Mouse (Mus musculus) embryonic facial prominence, embryonic 13.5 days (tissue): ENCODE data around the gene Slc36a3. TPM values are rescaled to one million over a fixed set of nuclear protein-coding genes. Genes with fewer than 3 reads are reported as not detected.
"Not testable (repeated sequence)": the region's sequence is repeated elsewhere in the genome, so short reads cannot be mapped to it uniquely, and the experiment has no call there.

ENCODE experiments used
- ATAC-seq: fragments of 200-750 bp; cut with Nextera tagmentation; 2 replicates; pipeline ENCODE4 v1.8.0; 2017; ENCODE audit warnings: low read depth; ENCODE audit not compliant: insufficient number of reproducible peaks, insufficient read depth, low FRiP score, low TSS enrichment
- H3K27ac ChIP-seq: fragments of 300-500 bp; sonication (generic); 2 replicates; pipeline ENCODE4 v1.5.1; 2015; ENCODE audit warnings: moderate library complexity, mild to moderate bottlenecking, inconsistent platforms
- H3K27me3 ChIP-seq: fragments of 300-500 bp; sonication (generic); 2 replicates; pipeline ENCODE4 v1.6.1; 2015; ENCODE audit warnings: mild to moderate bottlenecking, inconsistent platforms
- H3K36me3 ChIP-seq: fragments of 300-500 bp; sonication (generic); 2 replicates; pipeline ENCODE4 v1.6.1; 2015; ENCODE audit warnings: mild to moderate bottlenecking, inconsistent platforms
- H3K4me1 ChIP-seq: fragments of 300-500 bp; sonication (generic); 2 replicates; pipeline ENCODE4 v1.6.1; 2015; ENCODE audit warnings: inconsistent platforms
- H3K4me2 ChIP-seq: fragments of 300-500 bp; sonication (generic); 2 replicates; pipeline ENCODE4 v1.6.1; 2015; ENCODE audit warnings: moderate library complexity, mild to moderate bottlenecking, inconsistent platforms
- H3K4me3 ChIP-seq: fragments of 300-500 bp; sonication (generic); 2 replicates; pipeline ENCODE4 v1.5.1; 2015; ENCODE audit warnings: mild to moderate bottlenecking, inconsistent platforms
- H3K9ac ChIP-seq: fragments of 300-500 bp; sonication (generic); 2 replicates; pipeline ENCODE4 v1.6.1; 2015; ENCODE audit warnings: mild to moderate bottlenecking, inconsistent platforms
- H3K9me3 ChIP-seq: fragments of 300-500 bp; sonication (generic); 2 replicates; pipeline ENCODE4 v1.6.1; 2016; ENCODE audit warnings: inconsistent platforms
- WGBS: fragments of 180-500 bp; shearing (Covaris S2); methylation state at CpG from one replicate; pipeline ENCODE4 v1.1.7; 2015; ENCODE audit warnings: mixed read lengths; 5-methylcytosine and 5-hydroxymethylcytosine counted together
- polyA plus RNA-seq: library from polyadenylated mRNA; unstranded; fragments of >200 nt; fragmentation: Nextera tagmentation; extraction: Ambion mirVana; gene quantifications from 2 replicates; pipeline ENCODE4 v1.2.1, GENCODE M21; 2015

Slc36a3 gene
- polyA plus RNA-seq, 1 experiment from 2014 or later: not detected

- Histone ChIP-seq H3K9ac (no peak overlapping the region), H3K4me3 (no peak overlapping the region), H3K4me1 (peaks cover 7% of the 10 kb centered on the region; the same call in 1 of the 2 replicates), H3K9me3 (no peaks in the 10 kb centered on the region), H3K27ac (no peak overlapping the region), H3K27me3 (no peaks in the 10 kb centered on the region), H3K4me2 (no peak overlapping the region), H3K36me3 (peaks cover 3% of the 10 kb centered on the region)
- no peak for ATAC-seq
- WGBS: 80% methylated on average over 3 of the region's 3 CpGs
Observed at GRCm38 (mm10) chr11:55102015-55102414, 49.5 kb downstream of the Slc36a3 start.

GRCm38 (mm10) chr11:55099868-55100267 lies 51.6 kb downstream of the Slc36a3 start:
- H3K4me3 ChIP-seq: no peak overlapping the region
- no peaks in the 10 kb centered on the region for H3K36me3 ChIP-seq
- H3K27ac ChIP-seq: no peak overlapping the region
- no peaks in the 10 kb centered on the region for H3K27me3 ChIP-seq
- H3K4me1 ChIP-seq: peaks cover 7% of the 10 kb centered on the region; the same call in 1 of the 2 replicates
- WGBS: 51% methylated on average over 4 of the region's 4 CpGs
- ATAC-seq: no peak
- no peak overlapping the region for H3K4me2 ChIP-seq
- H3K9ac ChIP-seq: no peak overlapping the region
- H3K9me3 ChIP-seq: no peaks in the 10 kb centered on the region

GRCm38 (mm10) chr11:55099019-55099771 lies 52.3 kb downstream of the Slc36a3 start:
- Histone ChIP-seq H3K27me3 (no peaks in the 10 kb centered on the region), H3K9ac (no peak overlapping the region), H3K4me2 (no peak overlapping the region; the same call in 1 of the 2 replicates), H3K4me3 (no peak overlapping the region), H3K9me3 (no peaks in the 10 kb centered on the region), H3K36me3 (no peaks in the 10 kb centered on the region), H3K27ac (no peak overlapping the region), H3K4me1 (peaks cover 7% of the 10 kb centered on the region; the same call in 1 of the 2 replicates)
- 90% methylated on average over 8 of the region's 8 CpGs for WGBS
- no peak for ATAC-seq

- H3K27ac ChIP-seq: peak overlapping the region; percentile 63
Observed at GRCm38 (mm10) chr11:55098189-55098915, 53.2 kb downstream of the Slc36a3 start.

GRCm38 (mm10) chr11:55097463-55098188 lies 53.9 kb downstream of the Slc36a3 start, which contains the start of gene Gm2a:
TSS of gene Gm2a (plus strand) at chr11:55098115.
- H3K4me3 ChIP-seq: peak within 1 kb of the TSS; percentile 61
- H3K4me1 ChIP-seq: peaks cover 7% of the 10 kb centered on the region; the same call in 1 of the 2 replicates
- no peaks in the 10 kb centered on the region for H3K27me3 ChIP-seq
- H3K27ac ChIP-seq: peak within 1 kb of the TSS; percentile 74
- H3K9me3 ChIP-seq: no peaks in the 10 kb centered on the region
- peak within 1 kb of the TSS; percentile 84 for H3K4me2 ChIP-seq
- 1% methylated on average over 44 of the region's 45 CpGs for WGBS
- ATAC-seq: peak; percentile 93
- H3K9ac ChIP-seq: peak within 1 kb of the TSS; percentile 72
- no peaks in the 10 kb centered on the region for H3K36me3 ChIP-seq

More at GRCm38 (mm10) chr11:55098189-55098915, 53.2 kb downstream of the Slc36a3 start:
- Histone ChIP-seq H3K4me1 (peaks cover 7% of the 10 kb centered on the region; the same call in 1 of the 2 replicates), H3K36me3 (no peaks in the 10 kb centered on the region), H3K9me3 (no peaks in the 10 kb centered on the region), H3K4me3 (peak overlapping the region; percentile 61), H3K4me2 (peak overlapping the region; percentile 84), H3K27me3 (no peaks in the 10 kb centered on the region), H3K9ac (peak overlapping the region; percentile 72)
- no peak for ATAC-seq
- WGBS: 15% methylated on average over 24 of the region's 24 CpGs

GRCm38 (mm10) chr11:55096731-55097462 lies 54.6 kb downstream of the Slc36a3 start:
- Histone ChIP-seq H3K4me3 (peak overlapping the region; percentile 61), H3K36me3 (no peaks in the 10 kb centered on the region), H3K27ac (peak overlapping the region; percentile 74), H3K27me3 (no peaks in the 10 kb centered on the region), H3K9ac (peak overlapping the region; percentile 47; the same call in 1 of the 2 replicates), H3K4me2 (peak overlapping the region; percentile 84), H3K4me1 (peaks cover 7% of the 10 kb centered on the region; the same call in 1 of the 2 replicates), H3K9me3 (no peaks in the 10 kb centered on the region)
- ATAC-seq: no peak
- WGBS: 32% methylated on average over 11 of the region's 11 CpGs

- H3K36me3 ChIP-seq, ATAC-seq, H3K9ac ChIP-seq, H3K4me3 ChIP-seq, H3K27me3 ChIP-seq, H3K4me2 ChIP-seq, H3K27ac ChIP-seq, H3K4me1 ChIP-seq, H3K9me3 ChIP-seq: not testable (repeated sequence)
- 78% methylated on average over 4 of the region's 4 CpGs for WGBS
Observed at GRCm38 (mm10) chr11:55096296-55096695, 55.2 kb downstream of the Slc36a3 start.

GRCm38 (mm10) chr11:55093096-55093495 lies 58.4 kb downstream of the Slc36a3 start:
- Histone ChIP-seq H3K9ac (no peak overlapping the region), H3K4me1 (0 out of 2 replicates have a peak, but pooled peaks cover under 1% of the 10 kb centered on the region), H3K27me3 (no peaks in the 10 kb centered on the region; the same call in 1 of the 2 replicates), H3K36me3 (no peaks in the 10 kb centered on the region), H3K9me3 (no peaks in the 10 kb centered on the region), H3K27ac (no peak overlapping the region), H3K4me2 (no peak overlapping the region), H3K4me3 (no peak overlapping the region)
- WGBS: 82% methylated on average over 7 of the region's 7 CpGs
- no peak for ATAC-seq

GRCm38 (mm10) chr11:55089892-55090291 lies 61.6 kb downstream of the Slc36a3 start:
- Histone ChIP-seq H3K4me3 (no peak overlapping the region), H3K27me3 (no peaks in the 10 kb centered on the region; the same call in 1 of the 2 replicates), H3K4me1 (no peaks in the 10 kb centered on the region), H3K9ac (no peak overlapping the region), H3K4me2 (no peak overlapping the region), H3K27ac (no peak overlapping the region), H3K9me3 (no peaks in the 10 kb centered on the region), H3K36me3 (no peaks in the 10 kb centered on the region)
- WGBS: 70% methylated on average over 2 of the region's 2 CpGs
- no peak for ATAC-seq

- WGBS: 4% methylated on average over 10 of the region's 10 CpGs
- Histone ChIP-seq H3K9me3 (no peaks in the 10 kb centered on the region), H3K4me2 (peak overlapping the region; percentile 25; the same call in 1 of the 2 replicates), H3K9ac (0 out of 2 replicates have a peak overlapping the region, but pooled peaks have one; percentile 2), H3K27me3 (no peaks in the 10 kb centered on the region; the same call in 1 of the 2 replicates), H3K27ac (no peak overlapping the region), H3K36me3 (no peaks in the 10 kb centered on the region), H3K4me1 (no peaks in the 10 kb centered on the region), H3K4me3 (no peak overlapping the region)
- ATAC-seq: no peak
Observed at GRCm38 (mm10) chr11:55087006-55087405, 64.5 kb downstream of the Slc36a3 start.
